Mouse (Mus musculus) skeletal muscle tissue, postnatal 0 days (tissue): ENCODE measurements around the gene Vmn2r93. TPM values are rescaled to one million over a fixed set of nuclear protein-coding genes. Genes with fewer than 3 reads are reported as not detected.

Source experiments
- polyA plus RNA-seq: library from polyadenylated mRNA; unstranded; fragments of >200 nt; fragmentation: Nextera tagmentation; extraction: Ambion mirVana; gene quantifications from 2 replicates; pipeline ENCODE4 v1.2.1, GENCODE M21; 2015

Vmn2r93 gene
- polyA plus RNA-seq = not detected in 2 replicates

DNA sequence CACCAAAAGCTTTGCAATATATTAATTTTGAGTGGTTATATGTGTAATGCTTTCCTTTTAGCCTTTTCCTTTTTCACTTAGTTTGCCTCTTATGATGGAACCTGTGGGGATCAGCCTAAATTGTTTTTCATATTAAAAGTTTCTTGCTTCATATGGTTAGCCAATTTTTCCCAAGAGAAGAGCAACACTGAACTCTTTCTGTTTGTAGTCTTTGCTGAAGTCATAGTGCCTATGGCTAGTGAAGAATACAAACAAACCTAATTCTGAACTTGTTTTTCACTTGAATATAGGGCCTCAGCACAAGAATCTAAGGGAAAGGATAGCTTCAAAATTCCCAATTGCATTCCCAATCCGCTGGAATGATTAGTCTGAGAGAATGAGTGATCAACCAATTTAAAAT lies at the start of gene Vmn2r93:
Gene Vmn2r93 (plus strand): TSS at position 301 of the 400 bp plus-strand sequence.

DNA sequence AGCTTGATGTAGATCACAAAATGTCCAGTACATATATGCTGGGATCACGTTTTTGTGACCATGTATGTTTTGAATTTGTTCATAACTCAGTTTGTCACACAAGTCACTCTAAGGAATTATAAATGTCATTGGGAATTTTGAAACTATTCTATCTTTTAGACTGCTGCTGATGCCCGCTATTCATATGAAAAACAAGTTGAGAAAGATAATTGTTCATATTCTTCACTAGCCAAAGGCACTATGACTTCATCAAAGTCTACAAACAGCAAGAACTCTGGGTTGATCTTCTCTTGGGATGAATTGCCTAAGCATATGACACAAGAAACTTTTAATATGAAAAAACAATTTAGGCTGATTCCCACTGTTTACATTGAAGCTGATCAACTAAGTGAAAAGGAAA lies 20.2 kb upstream of the Vmn2r93 start, which contains the start of gene Vmn2r94:
Gene Vmn2r94 (minus strand): TSS at position 101 of the 400 bp plus-strand sequence.

Other genes with a start within 250 kb of the Vmn2r93 start
- not detected in 2 replicates for gene Vmn2r124, start 248.7 kb upstream of the Vmn2r93 start, polyA plus RNA-seq
- gene Vmn2r91, start 213.1 kb upstream of the Vmn2r93 start, polyA plus RNA-seq = not detected in 2 replicates
- gene Vmn2r92, start 146.2 kb upstream of the Vmn2r93 start, polyA plus RNA-seq = not detected in 2 replicates
- not detected in 2 replicates for gene Vmn2r94, start 20.3 kb upstream of the Vmn2r93 start, polyA plus RNA-seq
- not detected in 2 replicates for gene Vmn2r95, start 126.0 kb downstream of the Vmn2r93 start, polyA plus RNA-seq